Mouse (Mus musculus): Measurements from ENCODE around the gene Cbx4. TPM values are rescaled to one million over a fixed set of nuclear protein-coding genes. Genes with fewer than 3 reads are reported as not detected.

Cbx4 gene
- polyA plus RNA-seq, 1 experiment = 12.1 TPM

DNA sequence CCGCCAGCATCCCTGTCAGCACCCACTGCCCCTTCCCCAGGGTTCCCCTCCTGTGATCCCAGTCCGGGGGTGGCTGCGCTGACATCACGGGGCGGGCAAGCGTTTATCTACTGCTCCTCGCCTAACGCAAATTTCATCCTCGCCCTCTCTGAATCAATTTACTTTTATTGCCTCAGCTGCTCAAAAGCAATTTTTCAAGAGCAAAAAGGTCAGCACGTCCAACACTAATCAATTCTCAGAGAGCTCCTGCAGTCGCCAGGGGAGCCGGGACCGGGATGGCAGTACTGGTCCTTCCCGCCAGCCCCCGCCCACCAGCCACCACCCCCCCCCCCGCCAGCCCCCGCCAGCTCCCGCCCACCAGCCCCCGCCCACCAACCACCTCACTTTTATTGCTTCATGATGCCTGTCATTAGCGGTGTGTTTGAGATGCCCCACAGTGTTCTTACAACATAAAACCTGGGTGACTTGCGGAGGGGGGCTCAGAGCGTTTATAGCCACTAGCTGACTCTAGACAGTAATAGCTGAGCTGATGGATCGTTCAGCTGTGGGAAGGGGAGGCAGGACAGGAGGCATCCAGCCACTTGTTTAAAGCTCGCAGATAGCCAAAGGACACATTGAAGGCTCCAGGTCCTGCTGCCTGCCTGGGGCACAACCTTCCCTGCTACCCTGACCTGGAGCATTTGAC is 44.2 kb upstream of the Cbx4 start:
- no peak overlapping the region for H3ac ChIP-seq (ENCODE audit: control insufficient read depth, insufficient read length, low read depth)
- TF ChIP-seq FOSL1 (IDR thresholded peaks at IDR 0.05; ENCODE audit: insufficient read depth, low read length, poor library complexity, severe bottlenecking) (no peak), CTCF (IDR thresholded peaks at IDR 0.05; ENCODE audit: control insufficient read depth, insufficient read depth, insufficient read length) (no peak), USF1 (IDR thresholded peaks at IDR 0.05; ENCODE audit: low read depth) (no peak), MAX (IDR thresholded peaks at IDR 0.05) (no peak), MYOG (IDR thresholded peaks at IDR 0.05; ENCODE audit: control insufficient read depth, extremely low read depth, insufficient read length) (no peak), MYOD1 (IDR thresholded peaks at IDR 0.05; ENCODE audit: control insufficient read depth, insufficient read length, low read depth) (no peak), CEBPB (IDR thresholded peaks at IDR 0.05; ENCODE audit: low read depth) (no peak)
- H3K79me2 ChIP-seq (ENCODE audit: control insufficient read depth, insufficient read depth) = no peaks in the 10 kb centered on the region
- H3K27me3 ChIP-seq (ENCODE audit: control insufficient read depth, insufficient read depth, insufficient read length) = no peaks in the 10 kb centered on the region
- no peak overlapping the region for H3K4me3 ChIP-seq (ENCODE audit: insufficient read depth, poor library complexity, severe bottlenecking)
- H3K36me3 ChIP-seq (ENCODE audit: control insufficient read depth, insufficient read depth) = no peaks in the 10 kb centered on the region
- no peaks in the 10 kb centered on the region for H3K79me3 ChIP-seq (ENCODE audit: low read depth)

DNA sequence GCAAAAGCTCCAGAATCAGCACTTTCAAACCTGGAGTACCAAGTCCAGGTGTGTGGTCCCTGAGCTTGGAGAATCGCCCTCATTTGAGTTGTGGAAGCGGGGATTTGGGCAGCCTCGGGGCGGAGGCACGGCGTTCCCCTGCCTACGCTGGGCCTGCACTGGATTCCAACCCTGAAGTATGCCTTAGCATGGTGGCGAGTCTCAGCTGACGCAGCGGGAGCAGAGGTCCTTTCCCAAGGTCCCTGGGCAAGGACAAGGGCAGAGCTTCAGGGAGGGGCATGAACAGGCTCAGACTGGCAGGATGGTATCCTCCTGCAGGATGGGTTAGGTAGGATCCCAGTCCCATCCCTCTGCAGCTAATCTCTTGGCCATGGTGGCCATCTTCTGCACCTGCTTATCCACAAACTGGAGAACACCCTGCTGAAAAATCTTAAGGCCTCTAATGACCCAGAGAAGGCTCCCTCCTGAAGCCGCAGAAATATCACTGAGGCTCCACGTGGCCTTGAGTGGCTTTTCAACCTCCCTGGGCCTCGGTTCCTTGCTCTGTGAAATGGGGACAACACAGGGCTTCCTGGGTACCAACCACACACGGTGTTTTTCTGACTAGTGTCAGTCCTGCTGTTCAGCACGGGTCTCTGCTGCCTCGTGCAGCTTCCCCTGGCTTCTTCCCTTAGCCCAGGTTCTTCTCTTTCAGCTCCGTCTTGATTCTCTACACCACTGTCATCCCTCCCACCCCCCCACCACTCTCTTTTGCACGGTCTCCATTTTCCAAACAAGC is 43.4 kb upstream of the Cbx4 start:
- no peaks in the 10 kb centered on the region for H3K27me3 ChIP-seq (ENCODE audit: control insufficient read depth, insufficient read depth, insufficient read length)
- H3ac ChIP-seq (ENCODE audit: control insufficient read depth, insufficient read length, low read depth) = no peak overlapping the region
- H3K79me3 ChIP-seq (ENCODE audit: low read depth) = no peaks in the 10 kb centered on the region
- TF ChIP-seq MAX (IDR thresholded peaks at IDR 0.05) (no peak), CEBPB (IDR thresholded peaks at IDR 0.05; ENCODE audit: low read depth) (no peak), FOSL1 (IDR thresholded peaks at IDR 0.05; ENCODE audit: insufficient read depth, low read length, poor library complexity, severe bottlenecking) (no peak), MYOD1 (IDR thresholded peaks at IDR 0.05; ENCODE audit: control insufficient read depth, insufficient read length, low read depth) (no peak), CTCF (IDR thresholded peaks at IDR 0.05; ENCODE audit: control insufficient read depth, insufficient read depth, insufficient read length) (no peak), USF1 (IDR thresholded peaks at IDR 0.05; ENCODE audit: low read depth) (no peak), MYOG (IDR thresholded peaks at IDR 0.05; ENCODE audit: control insufficient read depth, extremely low read depth, insufficient read length) (no peak)
- no peaks in the 10 kb centered on the region for H3K36me3 ChIP-seq (ENCODE audit: control insufficient read depth, insufficient read depth)
- no peak overlapping the region for H3K4me3 ChIP-seq (ENCODE audit: insufficient read depth, poor library complexity, severe bottlenecking)
- no peaks in the 10 kb centered on the region for H3K79me2 ChIP-seq (ENCODE audit: control insufficient read depth, insufficient read depth)

DNA sequence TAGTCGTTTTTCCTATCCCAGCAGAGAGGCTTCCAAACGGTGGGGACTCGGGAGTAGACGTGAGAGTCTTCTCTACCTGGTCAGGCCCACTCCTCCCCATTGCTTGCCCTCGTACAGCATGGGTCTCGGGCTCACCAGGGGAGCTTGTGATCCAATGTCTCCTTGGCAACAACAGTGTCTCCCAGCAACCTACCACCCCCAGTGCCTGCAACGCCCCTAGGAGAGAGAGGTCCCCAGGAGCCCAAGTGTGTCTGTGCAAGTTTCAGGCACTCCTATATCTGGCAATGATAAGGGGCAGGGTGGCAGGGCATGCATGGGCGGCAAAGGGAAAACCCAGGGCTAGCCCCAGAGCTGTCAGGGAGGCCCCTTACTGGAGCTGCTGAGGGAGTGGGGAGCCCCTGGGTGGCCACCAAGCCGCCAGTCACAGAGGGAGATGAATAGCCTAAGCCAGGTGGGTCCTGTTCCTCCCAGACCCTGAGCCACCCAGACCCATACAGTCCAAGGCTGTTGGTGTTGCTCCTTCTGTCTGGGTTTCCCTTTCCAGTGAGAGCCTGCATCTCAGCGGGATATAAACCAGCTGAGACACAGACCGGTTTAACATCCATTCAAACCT is 42.8 kb upstream of the Cbx4 start:
- Histone ChIP-seq H3K27me3 (ENCODE audit: control insufficient read depth, insufficient read depth, insufficient read length) (no peaks in the 10 kb centered on the region), H3K79me3 (ENCODE audit: low read depth) (no peaks in the 10 kb centered on the region), H3K79me2 (ENCODE audit: control insufficient read depth, insufficient read depth) (no peaks in the 10 kb centered on the region), H3K4me3 (ENCODE audit: insufficient read depth, poor library complexity, severe bottlenecking) (no peak overlapping the region), H3K36me3 (ENCODE audit: control insufficient read depth, insufficient read depth) (no peaks in the 10 kb centered on the region), H3ac (ENCODE audit: control insufficient read depth, insufficient read length, low read depth) (no peak overlapping the region)
- no peak for TF ChIP-seq MYOD1 (IDR thresholded peaks at IDR 0.05; ENCODE audit: control insufficient read depth, insufficient read length, low read depth)
- no peak for TF ChIP-seq CTCF (IDR thresholded peaks at IDR 0.05; ENCODE audit: control insufficient read depth, insufficient read depth, insufficient read length)
- no peak for TF ChIP-seq USF1 (IDR thresholded peaks at IDR 0.05; ENCODE audit: low read depth)
- TF ChIP-seq CEBPB (IDR thresholded peaks at IDR 0.05; ENCODE audit: low read depth) = no peak
- no peak for TF ChIP-seq MYOG (IDR thresholded peaks at IDR 0.05; ENCODE audit: control insufficient read depth, extremely low read depth, insufficient read length)
- no peak for TF ChIP-seq MAX (IDR thresholded peaks at IDR 0.05)
- TF ChIP-seq FOSL1 (IDR thresholded peaks at IDR 0.05; ENCODE audit: insufficient read depth, low read length, poor library complexity, severe bottlenecking) = no peak

DNA sequence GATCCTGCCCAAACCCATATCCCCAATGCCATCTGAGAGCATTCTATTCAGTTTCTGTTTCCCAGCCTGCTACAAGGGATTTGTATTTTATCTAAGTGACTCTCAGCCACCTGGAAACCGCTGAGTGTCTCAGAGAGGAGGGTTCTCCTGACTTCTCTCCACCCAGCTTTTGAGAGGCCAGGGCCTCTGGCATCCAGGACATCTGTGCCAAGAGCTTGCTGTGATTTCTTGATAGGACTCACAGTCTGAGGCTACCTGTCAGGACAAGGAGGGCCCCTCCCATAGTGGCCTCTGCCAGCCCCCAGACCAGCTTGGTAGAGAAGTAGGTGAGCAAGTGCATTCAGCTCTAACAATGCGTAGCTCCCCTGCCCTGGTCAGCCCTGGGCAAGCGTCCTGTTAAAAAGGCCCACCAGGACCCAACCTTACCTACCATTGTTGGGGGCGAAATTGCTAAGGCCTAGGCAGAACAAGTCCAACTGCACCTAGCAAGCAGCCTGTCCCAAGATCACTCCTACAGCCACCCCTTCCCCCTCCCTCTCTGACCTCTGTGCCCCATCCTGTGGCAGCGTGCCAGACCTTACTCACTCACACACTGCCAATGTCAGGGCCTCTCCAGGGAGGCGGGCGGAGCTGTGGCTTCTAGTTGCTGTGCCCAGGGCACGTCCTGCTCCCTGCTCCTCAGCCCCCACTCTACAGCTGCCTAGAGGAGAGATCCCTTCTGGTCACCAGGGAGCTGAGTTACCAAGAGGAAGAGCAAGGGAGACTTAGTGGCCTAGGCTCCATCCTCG is 41.9 kb upstream of the Cbx4 start:
- Histone ChIP-seq H3K4me3 (ENCODE audit: insufficient read depth, poor library complexity, severe bottlenecking) (no peak overlapping the region), H3K27me3 (ENCODE audit: control insufficient read depth, insufficient read depth, insufficient read length) (no peaks in the 10 kb centered on the region), H3K36me3 (ENCODE audit: control insufficient read depth, insufficient read depth) (no peaks in the 10 kb centered on the region), H3ac (ENCODE audit: control insufficient read depth, insufficient read length, low read depth) (peak overlapping the region; percentile 27), H3K79me3 (ENCODE audit: low read depth) (no peaks in the 10 kb centered on the region), H3K79me2 (ENCODE audit: control insufficient read depth, insufficient read depth) (no peaks in the 10 kb centered on the region)
- TF ChIP-seq CTCF (IDR thresholded peaks at IDR 0.05; ENCODE audit: control insufficient read depth, insufficient read depth, insufficient read length) (no peak), MAX (IDR thresholded peaks at IDR 0.05) (peak; percentile 42)

DNA sequence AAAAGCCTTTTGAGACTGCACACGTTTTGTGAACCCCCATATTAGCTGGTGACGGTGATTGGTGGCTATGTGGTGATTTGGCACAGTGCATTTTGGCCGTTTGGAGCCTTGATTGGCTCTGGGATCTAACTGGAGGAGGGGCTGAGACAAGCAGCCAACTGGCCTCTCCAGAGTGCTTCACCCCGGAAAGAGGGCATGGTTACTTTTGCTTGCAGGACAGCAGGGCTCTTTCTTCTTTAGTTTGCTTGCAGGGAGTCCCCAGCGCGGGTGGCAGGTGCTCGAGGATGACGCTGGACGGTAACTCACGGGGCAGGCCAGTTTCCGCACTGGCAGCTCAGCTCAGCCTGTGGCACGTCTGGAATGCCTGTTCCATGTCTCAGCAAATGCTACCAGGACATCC is 41.1 kb upstream of the Cbx4 start:
- Histone ChIP-seq H3K4me3 (ENCODE audit: insufficient read depth, poor library complexity, severe bottlenecking) (no peak overlapping the region), H3K36me3 (ENCODE audit: control insufficient read depth, insufficient read depth) (no peaks in the 10 kb centered on the region), H3ac (ENCODE audit: control insufficient read depth, insufficient read length, low read depth) (peak overlapping the region; percentile 16), H3K79me2 (ENCODE audit: control insufficient read depth, insufficient read depth) (no peaks in the 10 kb centered on the region), H3K27me3 (ENCODE audit: control insufficient read depth, insufficient read depth, insufficient read length) (no peaks in the 10 kb centered on the region), H3K79me3 (ENCODE audit: low read depth) (no peaks in the 10 kb centered on the region)
- TF ChIP-seq CTCF (IDR thresholded peaks at IDR 0.05; ENCODE audit: control insufficient read depth, insufficient read depth, insufficient read length) (no peak), FOSL1 (IDR thresholded peaks at IDR 0.05; ENCODE audit: insufficient read depth, low read length, poor library complexity, severe bottlenecking) (no peak), MYOD1 (IDR thresholded peaks at IDR 0.05; ENCODE audit: control insufficient read depth, insufficient read length, low read depth) (peak; percentile 33)

Data from C2C12 (cell line).